Mouse (Mus musculus): Measurements from ENCODE around the gene Dnm3. TPM values are rescaled to one million over a fixed set of nuclear protein-coding genes. Genes with fewer than 3 reads are reported as not detected.

The Dnm3 gene
- total RNA-seq, 2 experiments from 2014 or later, result 71.5 to 82.3 TPM

GRCm38 (mm10) chr1:162172806-162173205, 305.0 kb downstream of the Dnm3 start:
- no peak for DNase-seq (ENCODE audit: low spot score in 2 of 2)

GRCm38 (mm10) chr1:162163687-162164484, 313.9 kb downstream of the Dnm3 start:
- DNase-seq (ENCODE audit: low spot score in 2 of 2), result no peak

DNA sequence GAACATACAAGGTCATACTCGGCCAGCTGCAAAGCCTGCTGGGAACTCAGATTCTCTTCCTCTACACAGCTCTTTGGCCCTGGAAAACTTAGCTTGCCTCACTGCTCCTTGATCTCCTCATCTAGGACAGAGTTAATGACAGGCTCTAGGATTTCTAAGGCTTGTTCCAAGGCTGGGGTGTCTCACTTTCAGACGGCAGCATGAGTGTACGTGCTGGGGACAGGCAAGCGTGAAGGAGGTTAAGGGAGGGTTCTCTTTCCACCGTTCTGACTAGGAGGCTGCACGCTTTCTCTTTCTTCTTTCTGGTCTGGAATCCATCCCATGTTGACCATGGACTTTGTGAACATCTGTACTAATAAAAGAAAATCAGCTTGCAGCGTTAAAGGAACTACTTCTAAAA, 315.2 kb downstream of the Dnm3 start:
- no peak for DNase-seq (ENCODE audit: low spot score in 2 of 2)

DNA sequence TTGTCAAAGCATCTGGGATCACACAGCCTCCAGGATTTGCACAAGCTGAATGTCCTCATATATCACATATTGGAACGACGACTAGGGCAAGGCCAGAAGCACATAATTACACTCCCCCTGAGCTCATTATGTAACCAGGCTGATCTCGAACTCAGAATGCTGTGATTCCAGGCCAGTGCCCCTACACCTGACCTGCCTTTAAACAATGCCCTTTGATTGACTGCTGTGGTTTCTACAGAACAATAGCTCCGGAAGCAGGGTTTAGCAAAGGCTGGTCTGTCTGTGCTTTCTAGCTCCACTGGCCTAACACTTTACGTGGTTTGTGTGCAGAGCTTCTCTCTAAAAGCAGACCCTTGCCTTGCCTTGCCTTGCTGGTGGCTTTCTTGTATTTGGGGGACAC, 315.6 kb downstream of the Dnm3 start:
- DNase-seq (ENCODE audit: low spot score in 2 of 2), result no peak

DNA sequence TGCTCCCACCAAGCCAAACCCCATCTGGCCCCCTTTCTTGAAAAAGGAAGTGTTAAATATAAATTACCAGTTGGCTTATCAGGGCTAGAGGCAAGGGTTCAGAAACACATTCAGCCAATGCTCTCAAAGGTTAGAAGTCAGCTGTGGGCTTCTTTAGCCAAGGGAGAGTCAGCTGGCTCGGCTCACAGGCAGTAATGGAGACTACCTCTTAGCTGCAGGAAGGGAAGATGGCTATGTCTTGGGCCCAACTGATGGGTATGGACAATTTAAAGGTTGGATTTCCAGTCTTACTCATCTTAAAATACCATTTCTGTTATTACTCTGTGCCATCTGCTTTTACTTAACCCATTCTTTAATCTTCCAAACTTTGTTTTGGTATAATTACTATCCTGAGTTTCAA, 317.1 kb downstream of the Dnm3 start:
- no peak for DNase-seq (ENCODE audit: low spot score in 2 of 2)

DNA sequence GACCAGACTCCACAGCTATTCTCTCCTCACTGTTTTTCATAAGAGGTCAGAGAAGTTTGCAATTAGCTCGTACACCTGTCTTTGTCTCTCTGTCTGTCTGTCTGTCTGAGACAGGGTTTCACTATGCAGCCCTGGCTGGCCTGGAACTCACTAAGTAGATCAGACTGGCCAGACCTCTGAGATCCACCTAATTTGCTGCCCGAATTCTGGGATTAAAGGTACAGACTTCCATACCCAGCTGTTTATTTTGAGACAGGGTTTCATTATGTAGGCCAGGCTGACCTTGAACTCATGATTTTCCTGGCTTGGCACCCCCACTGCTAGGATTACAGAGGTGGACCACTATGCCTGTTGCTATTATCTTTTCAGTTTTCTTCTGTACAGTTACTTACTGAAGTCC, 319.3 kb downstream of the Dnm3 start:
- no peak for DNase-seq (ENCODE audit: low spot score in 2 of 2)

DNA sequence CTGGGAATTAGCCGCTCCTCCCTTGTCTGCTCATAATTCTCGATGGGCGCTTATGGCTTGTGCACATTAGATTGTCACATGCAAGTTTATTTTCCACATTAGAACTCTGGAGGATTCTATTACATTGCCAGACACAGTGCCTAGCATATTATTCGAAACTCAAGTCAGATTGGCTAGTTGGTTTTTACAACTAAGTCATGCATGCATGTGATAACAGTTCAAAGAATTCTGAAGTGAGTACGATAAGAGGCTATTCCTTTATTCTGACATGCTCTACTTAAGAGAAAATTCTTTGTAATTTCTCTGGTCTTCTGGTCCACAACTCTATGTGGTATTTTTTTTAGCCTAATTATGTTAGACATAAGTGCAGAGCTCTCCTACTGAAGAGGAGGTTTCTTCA, 320.2 kb downstream of the Dnm3 start:
- no peak for DNase-seq (ENCODE audit: low spot score in 2 of 2)

GRCm38 (mm10) chr1:162156873-162157272, 321.0 kb downstream of the Dnm3 start:
- DNase-seq (ENCODE audit: low spot score in 2 of 2), result no peak

DNA sequence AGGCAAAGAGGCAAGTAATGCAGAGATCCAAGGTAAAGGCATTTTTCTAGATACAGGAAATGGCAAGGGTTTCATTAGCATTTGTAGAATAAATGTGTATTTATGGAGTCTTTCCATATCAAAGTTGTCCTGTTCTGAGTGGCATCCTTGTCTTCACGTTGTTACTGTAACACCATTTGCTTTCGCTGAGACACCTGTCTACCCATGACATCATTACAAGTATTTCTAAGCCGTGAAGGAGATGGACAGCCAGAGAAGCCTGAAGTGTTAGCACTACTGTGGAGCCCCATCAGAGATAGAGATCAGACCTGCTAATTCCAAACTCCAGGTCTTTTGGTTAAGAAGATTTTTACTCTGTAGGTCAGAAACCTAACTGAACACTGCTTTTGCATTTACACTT, 322.3 kb downstream of the Dnm3 start:
- no peak for DNase-seq (ENCODE audit: low spot score in 2 of 2)

DNA sequence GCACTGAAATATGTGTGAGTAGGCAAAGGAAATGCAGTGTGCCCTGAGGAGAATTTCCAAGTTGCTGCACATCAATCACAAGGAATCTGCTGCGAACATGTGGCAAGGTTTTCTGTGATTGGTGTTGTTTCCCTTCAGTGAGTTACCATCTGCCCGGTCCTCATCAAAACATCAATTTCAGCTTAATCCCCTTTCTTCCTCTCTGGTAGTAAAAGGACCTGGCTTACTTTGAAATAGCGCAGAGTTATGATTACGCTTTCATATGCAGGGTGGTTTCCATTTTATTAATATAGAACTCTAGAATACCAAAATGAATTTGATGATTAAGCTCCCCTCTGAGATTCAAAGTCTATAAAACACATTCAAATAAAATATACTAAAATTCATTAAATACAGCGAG, 324.7 kb downstream of the Dnm3 start:
- no peak for DNase-seq (ENCODE audit: low spot score in 2 of 2)

DNA sequence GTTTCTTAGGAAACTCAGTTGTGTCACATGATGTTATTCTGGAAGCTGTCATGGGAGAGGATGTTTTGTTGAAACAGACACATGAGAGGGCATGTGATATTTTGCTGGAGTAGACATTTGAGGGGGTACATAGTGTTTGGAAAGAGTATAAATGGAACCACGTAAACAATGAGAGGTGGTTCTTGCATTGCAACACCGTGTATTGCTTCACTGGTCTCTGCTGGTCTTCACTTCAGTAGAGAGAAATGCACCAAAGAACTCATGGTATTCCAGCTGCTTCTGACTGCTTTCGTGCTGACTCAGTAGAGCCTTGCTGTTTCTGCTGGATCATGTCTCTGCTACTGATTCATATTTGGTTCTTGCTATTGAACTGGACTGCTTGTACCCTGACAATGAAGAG, 328.1 kb downstream of the Dnm3 start:
- DNase-seq (ENCODE audit: low spot score in 2 of 2), result no peak

GRCm38 (mm10) chr1:162147554-162147953, 330.3 kb downstream of the Dnm3 start:
- no peak for DNase-seq (ENCODE audit: low spot score in 2 of 2)

- DNase-seq (ENCODE audit: low spot score in 2 of 2), result no peak
Measured at GRCm38 (mm10) chr1:162145748-162146147, 332.1 kb downstream of the Dnm3 start.

GRCm38 (mm10) chr1:162144992-162145391, 332.8 kb downstream of the Dnm3 start:
- no peak for DNase-seq (ENCODE audit: low spot score in 2 of 2)

- no peak for DNase-seq (ENCODE audit: low spot score in 2 of 2)
Measured at GRCm38 (mm10) chr1:162143974-162144912, 333.6 kb downstream of the Dnm3 start.

GRCm38 (mm10) chr1:162142285-162142684, 335.5 kb downstream of the Dnm3 start:
- peak; percentile 21 to 71 for DNase-seq (ENCODE audit: low spot score in 2 of 2)

DNA sequence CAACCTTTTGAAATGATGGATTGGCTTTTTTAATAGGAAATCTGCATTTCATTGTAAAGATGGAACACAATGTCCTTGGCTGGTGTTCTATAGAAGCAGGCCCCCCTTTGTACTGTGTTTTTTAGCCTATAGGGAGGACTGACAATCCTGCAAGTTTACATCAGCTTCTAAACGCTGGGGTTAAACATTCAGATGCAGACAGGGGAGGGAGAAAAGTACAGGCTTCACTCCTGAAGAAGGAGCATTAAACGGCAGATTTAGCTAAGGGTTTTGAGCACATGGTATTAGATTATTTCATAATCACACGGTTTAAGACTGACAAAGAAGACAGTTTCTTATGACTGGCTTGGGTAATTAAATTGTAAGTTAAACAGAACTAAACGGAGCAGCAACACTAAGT, 341.5 kb downstream of the Dnm3 start:
- no peak for DNase-seq (ENCODE audit: low spot score in 2 of 2)

DNA sequence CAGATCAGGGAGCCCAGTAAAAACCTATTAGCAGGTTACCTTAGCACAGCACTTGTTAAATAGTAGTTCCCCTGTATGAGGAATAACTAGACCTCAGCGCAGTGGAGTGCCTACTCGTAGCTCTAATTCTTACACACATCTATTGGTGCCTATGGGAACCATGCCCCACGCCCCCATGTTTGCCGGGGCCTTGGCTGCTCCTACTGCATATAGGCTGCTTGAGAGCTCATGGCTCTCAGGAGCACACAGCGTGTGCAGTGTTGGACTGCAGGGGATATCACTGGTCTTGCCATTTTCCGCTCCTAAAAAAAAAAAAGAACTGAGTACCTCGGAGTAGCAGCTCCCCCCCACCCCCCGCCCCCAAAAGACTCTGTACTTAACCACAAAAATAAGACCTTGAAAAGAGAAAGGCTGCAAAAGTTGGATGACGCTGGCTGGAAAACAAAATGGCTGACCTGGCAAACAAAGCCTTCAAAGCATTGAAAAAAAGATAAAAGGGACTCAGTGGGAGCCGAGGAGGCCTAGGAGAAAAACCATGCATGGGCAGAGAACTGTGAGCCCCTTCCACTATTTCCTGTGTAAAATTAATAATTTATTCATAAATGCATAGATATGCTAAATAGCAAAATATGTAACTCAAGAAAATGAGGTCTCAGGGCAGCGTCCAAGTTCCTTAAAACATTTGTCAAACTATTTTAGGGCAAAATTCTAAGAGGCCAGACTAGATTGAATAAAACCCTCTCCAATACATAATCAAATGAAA, 342.2 kb downstream of the Dnm3 start:
- no peak for DNase-seq (ENCODE audit: low spot score in 2 of 2)

DNA sequence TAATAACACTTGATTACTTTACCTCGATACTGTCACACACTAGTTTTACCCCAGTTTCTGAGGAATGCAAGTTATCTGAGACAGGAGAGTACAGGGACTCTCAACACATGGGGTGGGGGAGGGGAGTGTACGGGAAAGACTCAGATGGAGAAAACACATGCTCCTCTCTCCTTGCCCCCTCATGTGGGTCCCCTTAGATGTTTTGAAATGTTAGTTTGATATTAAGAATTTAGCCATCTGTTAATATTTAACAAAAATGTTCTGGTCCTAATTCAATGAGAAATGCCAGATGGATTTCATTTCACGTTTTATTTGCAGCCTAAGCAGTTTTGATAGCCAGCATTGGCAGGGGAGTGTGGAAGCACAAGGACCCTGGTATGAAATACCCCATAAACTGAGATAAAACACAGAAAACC, 343.2 kb downstream of the Dnm3 start:
- peak in 1 of 2 experiments; percentile 13 for DNase-seq (ENCODE audit: low spot score in 2 of 2)

GRCm38 (mm10) chr1:162132908-162133641, 344.8 kb downstream of the Dnm3 start:
- DNase-seq (ENCODE audit: low spot score in 2 of 2), result no peak

All from layer of hippocampus, postnatal 14 days (tissue).